Mouse (Mus musculus): ENCODE measurements at regions not wholly inside any gene's neighbourhood (a gene's known extent, or its start where the extent isn't known, plus 50 kb on each side); places are given as distances from the start of the nearest gene placed in this dataset.

GRCm38 (mm10) chr2:100977202-100977601, 647.3 kb upstream of the Rag2 start:
- no peaks in the 10 kb centered on the region for H3K9me3 ChIP-seq (replicated peaks; ENCODE audit: low read length)
- no peaks in the 10 kb centered on the region for H3K36me3 ChIP-seq (replicated peaks in 1 of 2; ENCODE audit: control insufficient read depth in 1 of 2, insufficient read depth in 1 of 2, low read length in 1 of 2)
- no peak for DNase-seq (ENCODE audit: extremely low read depth)
- no peak overlapping the region for H3K4me2 ChIP-seq (ENCODE audit: insufficient read depth, low read depth, poor library complexity, severe bottlenecking)
- no peak overlapping the region for H3K27ac ChIP-seq (ENCODE audit: insufficient read depth, low read depth)
- TF ChIP-seq TCF12 (IDR thresholded peaks at IDR 0.05; ENCODE audit: low read depth, low read length) (no peak), BHLHE40 (IDR thresholded peaks at IDR 0.05; ENCODE audit: low read depth, low read length) (no peak), GABPA (IDR thresholded peaks at IDR 0.05; ENCODE audit: insufficient replicate concordance, low read depth, low read length) (no peak), ELF1 (IDR thresholded peaks at IDR 0.05; ENCODE audit: low read depth, low read length) (no peak), CHD2 (IDR thresholded peaks at IDR 0.05; ENCODE audit: low read length) (no peak), ZMIZ1 (IDR thresholded peaks at IDR 0.05; ENCODE audit: low read depth, low read length) (no peak), ETS1 (conservative IDR thresholded peaks at IDR 0.05; ENCODE audit: low read depth, low read length) (no peak), SMC3 (IDR thresholded peaks at IDR 0.05; ENCODE audit: low read depth, low read length) (no peak), MAX (IDR thresholded peaks at IDR 0.05; ENCODE audit: low read length) (no peak), NRF1 (IDR thresholded peaks at IDR 0.05; ENCODE audit: low read depth, low read length) (no peak), MEF2A (IDR thresholded peaks at IDR 0.05; ENCODE audit: borderline replicate concordance, low read depth, low read length) (no peak), IRF4 (IDR thresholded peaks at IDR 0.05; ENCODE audit: low read depth, low read length) (no peak)
- H3K79me2 ChIP-seq (replicated peaks; ENCODE audit: control insufficient read depth, extremely low read depth, insufficient read depth, poor library complexity, severe bottlenecking), result no peaks in the 10 kb centered on the region
- no peak overlapping the region for H3K9ac ChIP-seq (ENCODE audit: insufficient read depth, low read depth)
- dilution Hi-C loops (cut with MboI; ENCODE audit: extremely low pct_ligation_motif_present, extremely low pct_unique_long_range_greater_than_20kb, low sequenced_read_pairs), result no loop called here
- in situ Hi-C loops (cut with MboI; ENCODE audit: low pct_ligation_motif_present, low pct_unique_long_range_greater_than_20kb, low sequenced_read_pairs), result no loop called here
- H3K4me3 ChIP-seq (replicated peaks in 1 of 3; ENCODE audit: low read depth in 2 of 3, low read length in 2 of 3, poor library complexity in 1 of 3), result no peak overlapping the region
- no peaks in the 10 kb centered on the region for H3K4me1 ChIP-seq (ENCODE audit: control insufficient read depth in 1 of 2, insufficient read depth in 2 of 2)
- no peaks in the 10 kb centered on the region for H3K27me3 ChIP-seq (replicated peaks)

- in situ Hi-C loops (cut with MboI; ENCODE audit: low pct_ligation_motif_present, low pct_unique_long_range_greater_than_20kb, low sequenced_read_pairs) (no loop called here), dilution Hi-C loops (cut with MboI; ENCODE audit: extremely low pct_ligation_motif_present, extremely low pct_unique_long_range_greater_than_20kb, low sequenced_read_pairs) (no loop called here)
- no peaks in the 10 kb centered on the region for H3K79me2 ChIP-seq (replicated peaks; ENCODE audit: control insufficient read depth, extremely low read depth, insufficient read depth, poor library complexity, severe bottlenecking)
- H3K4me2 ChIP-seq (ENCODE audit: insufficient read depth, low read depth, poor library complexity, severe bottlenecking), result no peak overlapping the region
- no peak overlapping the region for H3K9ac ChIP-seq (ENCODE audit: insufficient read depth, low read depth)
- H3K27me3 ChIP-seq (replicated peaks), result no peaks in the 10 kb centered on the region
- DNase-seq (ENCODE audit: extremely low read depth), result no peak
- no peaks in the 10 kb centered on the region for H3K36me3 ChIP-seq (replicated peaks in 1 of 2; ENCODE audit: control insufficient read depth in 1 of 2, insufficient read depth in 1 of 2, low read length in 1 of 2)
- no peak overlapping the region for H3K27ac ChIP-seq (ENCODE audit: insufficient read depth, low read depth)
- H3K4me3 ChIP-seq (replicated peaks in 1 of 3; ENCODE audit: low read depth in 2 of 3, low read length in 2 of 3, poor library complexity in 1 of 3), result no peak overlapping the region
- no peaks in the 10 kb centered on the region for H3K4me1 ChIP-seq (ENCODE audit: control insufficient read depth in 1 of 2, insufficient read depth in 2 of 2)
- no peaks in the 10 kb centered on the region for H3K9me3 ChIP-seq (replicated peaks; ENCODE audit: low read length)
- TF ChIP-seq KAT2A (IDR thresholded peaks at IDR 0.05; ENCODE audit: insufficient replicate concordance, low read length), result no peak
- no peak for TF ChIP-seq BHLHE40 (IDR thresholded peaks at IDR 0.05; ENCODE audit: low read depth, low read length)
- TF ChIP-seq ZMIZ1 (IDR thresholded peaks at IDR 0.05; ENCODE audit: low read depth, low read length), result no peak
- TF ChIP-seq E2F4 (IDR thresholded peaks at IDR 0.05; ENCODE audit: insufficient replicate concordance, low read depth, low read length), result no peak
- no peak for TF ChIP-seq UBTF (IDR thresholded peaks at IDR 0.05; ENCODE audit: low read depth, low read length)
- no peak for TF ChIP-seq ZC3H11A (IDR thresholded peaks at IDR 0.05; ENCODE audit: low read depth, low read length)
- no peak for TF ChIP-seq GABPA (IDR thresholded peaks at IDR 0.05; ENCODE audit: insufficient replicate concordance, low read depth, low read length)
- TF ChIP-seq MAZ (IDR thresholded peaks at IDR 0.05; ENCODE audit: low read depth, low read length), result no peak
- TF ChIP-seq MAX (IDR thresholded peaks at IDR 0.05; ENCODE audit: low read length), result no peak
These were observed 642.2 kb upstream of the Rag2 start for GRCm38 (mm10) chr2:100982362-100982761.

Data from CH12.LX (cell line).